Mouse (Mus musculus) monocyte, adult 5-6 weeks (primary cell): ENCODE measurements around the gene Anpep. TPM values are rescaled to one million over a fixed set of nuclear protein-coding genes. Genes with fewer than 3 reads are reported as not detected.

Source experiments
- ATAC-seq: fragments of 153-309, 156-312 bp; replicated peaks from 2 replicates; pipeline ENCODE4 v1.8.0; 2017; ENCODE audit warnings: mild to moderate bottlenecking; ENCODE audit not compliant: low TSS enrichment, insufficient number of reproducible peaks, severe bottlenecking, poor library complexity, low FRiP score
- total RNA-seq: library from RNA; stranded (forward); fragments of 200-1000, 200-491, 200-594 nt; gene quantifications from 3 replicates; pipeline ENCODE4 v1.2.3, GENCODE M21; 2017

Gene Anpep
- 0.68 to 0.75 TPM in 2 of 3 replicates, not detected in the other for total RNA-seq

GRCm38 (mm10) chr7:79860811-79861210 lies at the start of gene Anpep:
Anpep (minus strand) TSS chr7:79861059.
- ATAC-seq: no peak

GRCm38 (mm10) chr7:79907356-79907755 lies 46.5 kb upstream of the Anpep start:
- ATAC-seq: no peak

- no peak for ATAC-seq
Measured at GRCm38 (mm10) chr7:79906914-79907313, 46.1 kb upstream of the Anpep start.

- no peak for ATAC-seq
Measured at GRCm38 (mm10) chr7:79905193-79905592, 44.3 kb upstream of the Anpep start.

GRCm38 (mm10) chr7:79903160-79903792 lies 42.4 kb upstream of the Anpep start:
- no peak for ATAC-seq

- ATAC-seq: no peak
Measured at GRCm38 (mm10) chr7:79900753-79901152, 39.9 kb upstream of the Anpep start.

- ATAC-seq: no peak
Measured at GRCm38 (mm10) chr7:79895225-79895624, 34.4 kb upstream of the Anpep start.

GRCm38 (mm10) chr7:79894790-79895189 lies 33.9 kb upstream of the Anpep start:
- no peak for ATAC-seq

- no peak for ATAC-seq
Measured at GRCm38 (mm10) chr7:79892576-79893428, 31.9 kb upstream of the Anpep start.

- no peak for ATAC-seq
Measured at GRCm38 (mm10) chr7:79890436-79891221, 29.8 kb upstream of the Anpep start.

GRCm38 (mm10) chr7:79888603-79889002 lies 27.7 kb upstream of the Anpep start:
- ATAC-seq: no peak

- no peak for ATAC-seq
Measured at GRCm38 (mm10) chr7:79883613-79884334, 22.9 kb upstream of the Anpep start.

GRCm38 (mm10) chr7:79881901-79882300 lies 21.0 kb upstream of the Anpep start:
- no peak for ATAC-seq

GRCm38 (mm10) chr7:79880998-79881397 lies 20.1 kb upstream of the Anpep start:
- no peak for ATAC-seq

GRCm38 (mm10) chr7:79880033-79880432 lies 19.2 kb upstream of the Anpep start:
- ATAC-seq: no peak

- no peak for ATAC-seq
Measured at GRCm38 (mm10) chr7:79878455-79879025, 17.7 kb upstream of the Anpep start.

GRCm38 (mm10) chr7:79873407-79873806 lies 12.5 kb upstream of the Anpep start:
- no peak for ATAC-seq

- ATAC-seq: no peak
Measured at GRCm38 (mm10) chr7:79871797-79872345, 11.0 kb upstream of the Anpep start.
